Mouse (Mus musculus) spleen, postnatal 10 days (tissue): ENCODE measurements around the gene Nanp.

Experiments used
- DNase-seq, 2 experiments: peaks; one replicate each; pipeline ENCODE4 v3.0.0; 2021 to 2022; ENCODE audit warnings: low spot score in 2 of 2

Gene Nanp

GRCm38 (mm10) chr2:151039232-151039695 is at the start of gene Nanp, which contains the start of gene Ninl:
Gene Nanp, minus strand, starts transcription at chr2:151039398.
Gene Ninl, minus strand, starts transcription at chr2:151039382.
- DNase-seq: peak; percentile 93 to 97

GRCm38 (mm10) chr2:151056637-151057036 is 17.4 kb upstream of the Nanp start:
- no peak for DNase-seq

- DNase-seq: no peak
These were observed 1.2 kb upstream of the Nanp start for GRCm38 (mm10) chr2:151040411-151040810.

GRCm38 (mm10) chr2:151039726-151040125 is 528 bp upstream of the Nanp start:
- peak in 1 of 2 experiments; percentile 45 for DNase-seq

- no peak for DNase-seq
These were observed 381 bp downstream of the Nanp start for GRCm38 (mm10) chr2:151038811-151039222.

GRCm38 (mm10) chr2:151037876-151038552 is 1.2 kb downstream of the Nanp start:
- peak; percentile 61 to 64 for DNase-seq

- no peak for DNase-seq
These were observed 1.9 kb downstream of the Nanp start for GRCm38 (mm10) chr2:151037292-151037691.

GRCm38 (mm10) chr2:151036721-151037120 is 2.5 kb downstream of the Nanp start:
- no peak for DNase-seq

GRCm38 (mm10) chr2:151034435-151034834 is 4.8 kb downstream of the Nanp start:
- DNase-seq: no peak

GRCm38 (mm10) chr2:151021158-151021557 is 18.0 kb downstream of the Nanp start:
- no peak for DNase-seq

GRCm38 (mm10) chr2:151015316-151015715 is 23.9 kb downstream of the Nanp start:
- DNase-seq: no peak

- no peak for DNase-seq
These were observed 27.9 kb downstream of the Nanp start for GRCm38 (mm10) chr2:151011273-151011672.

GRCm38 (mm10) chr2:151009515-151010085 is 29.6 kb downstream of the Nanp start:
- DNase-seq: peak in 1 of 2 experiments; percentile 34

- DNase-seq: peak; percentile 81 to 87
These were observed 30.2 kb downstream of the Nanp start for GRCm38 (mm10) chr2:151008939-151009509.

- no peak for DNase-seq
These were observed 30.7 kb downstream of the Nanp start for GRCm38 (mm10) chr2:151008517-151008932.

- DNase-seq: no peak
These were observed 31.2 kb downstream of the Nanp start for GRCm38 (mm10) chr2:151008006-151008405.

- no peak for DNase-seq
These were observed 32.8 kb downstream of the Nanp start for GRCm38 (mm10) chr2:151006281-151006945.

- DNase-seq: no peak
These were observed 34.8 kb downstream of the Nanp start for GRCm38 (mm10) chr2:151004390-151004789.

- DNase-seq: no peak
These were observed 35.4 kb downstream of the Nanp start for GRCm38 (mm10) chr2:151003796-151004195.

- no peak for DNase-seq
These were observed 37.5 kb downstream of the Nanp start for GRCm38 (mm10) chr2:151001619-151002175.

- DNase-seq: peak in 1 of 2 experiments; percentile 58
These were observed 38.6 kb downstream of the Nanp start for GRCm38 (mm10) chr2:151000402-151001178.
